Mouse (Mus musculus): ENCODE measurements at regions not wholly inside any gene's neighbourhood (a gene's known extent, or its start where the extent isn't known, plus 50 kb on each side); places are given as distances from the start of the nearest gene placed in this dataset.
"Not testable (repeated sequence)": the region's sequence is repeated elsewhere in the genome, so short reads cannot be mapped to it uniquely, and the experiment has no call there.

- Histone ChIP-seq H3K4me3 (ENCODE audit: low read length) (no peak overlapping the region), H3K9ac (ENCODE audit: low read depth, low read length) (no peak overlapping the region), H3K27me3 (ENCODE audit: control insufficient read depth, insufficient read depth, low read length) (no peaks in the 10 kb centered on the region), H3K4me1 (ENCODE audit: control insufficient read depth, insufficient read depth, low read length) (no peaks in the 10 kb centered on the region), H3K9me3 (ENCODE audit: control insufficient read depth, low read length) (no peaks in the 10 kb centered on the region), H3K27ac (ENCODE audit: low read depth, low read length) (no peak overlapping the region), H3K36me3 (ENCODE audit: control insufficient read depth, insufficient read depth, low read length) (no peaks in the 10 kb centered on the region), H3K4me2 (replicated peaks; ENCODE audit: low read depth, low read length) (no peak overlapping the region)
- ATAC-seq (ENCODE audit: low FRiP score, low TSS enrichment): no peak
- 82% methylated on average over 2 of the region's 2 CpGs for WGBS
Measured at GRCm38 (mm10) chr15:60280378-60280777, 264.0 kb upstream of the 4933412E24Rik start.

- not testable (repeated sequence) for H3K27me3 ChIP-seq (ENCODE audit: control insufficient read depth, insufficient read depth, low read length); H3K9ac ChIP-seq (ENCODE audit: low read depth, low read length); H3K4me1 ChIP-seq (ENCODE audit: control insufficient read depth, insufficient read depth, low read length); H3K4me3 ChIP-seq (ENCODE audit: low read length); ATAC-seq (ENCODE audit: low FRiP score, low TSS enrichment); H3K27ac ChIP-seq (ENCODE audit: low read depth, low read length); H3K9me3 ChIP-seq (ENCODE audit: control insufficient read depth, low read length); H3K36me3 ChIP-seq (ENCODE audit: control insufficient read depth, insufficient read depth, low read length); H3K4me2 ChIP-seq (replicated peaks; ENCODE audit: low read depth, low read length)
Measured at GRCm38 (mm10) chr15:60253661-60254060, 237.2 kb upstream of the 4933412E24Rik start.

DNA sequence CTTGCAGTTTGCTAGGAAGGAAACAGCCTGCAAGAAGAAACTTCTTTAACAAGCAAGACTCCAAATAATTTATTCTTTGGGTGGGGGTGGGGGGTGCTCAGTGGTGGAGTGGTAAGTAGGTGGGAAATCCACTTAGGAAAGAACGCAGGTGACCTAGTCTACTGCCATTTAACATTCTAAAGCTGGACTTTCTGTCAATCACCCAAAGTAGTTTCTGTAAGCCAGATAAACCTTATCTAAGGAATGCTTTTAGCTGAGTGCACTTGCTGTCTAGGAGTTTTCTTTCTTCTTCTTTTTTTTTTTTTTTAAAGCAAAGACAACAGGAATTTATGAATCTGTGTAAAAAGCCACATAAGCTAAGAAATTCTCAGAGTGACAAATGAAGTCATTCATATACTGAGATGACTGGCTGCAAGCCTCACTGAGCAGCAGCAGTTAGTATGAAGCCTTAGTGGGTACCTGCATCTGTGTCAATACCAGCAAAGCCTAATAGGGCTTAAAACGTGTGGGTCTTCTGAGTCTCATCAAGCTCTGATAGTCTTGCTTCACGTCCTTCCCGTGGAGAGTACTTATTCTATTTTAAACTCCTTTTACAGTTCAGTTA is 210.0 kb upstream of the 4933412E24Rik start:
- no peak overlapping the region for H3K4me2 ChIP-seq (replicated peaks; ENCODE audit: low read depth, low read length)
- H3K27ac ChIP-seq (ENCODE audit: low read depth, low read length): no peak overlapping the region
- H3K4me3 ChIP-seq (ENCODE audit: low read length): no peak overlapping the region
- no peak for ATAC-seq (ENCODE audit: low FRiP score, low TSS enrichment)
- no peaks in the 10 kb centered on the region for H3K9me3 ChIP-seq (ENCODE audit: control insufficient read depth, low read length)
- H3K27me3 ChIP-seq (ENCODE audit: control insufficient read depth, insufficient read depth, low read length): no peaks in the 10 kb centered on the region
- no peaks in the 10 kb centered on the region for H3K36me3 ChIP-seq (ENCODE audit: control insufficient read depth, insufficient read depth, low read length)
- 79% methylated on average over 4 of the region's 4 CpGs for WGBS
- H3K9ac ChIP-seq (ENCODE audit: low read depth, low read length): no peak overlapping the region
- H3K4me1 ChIP-seq (ENCODE audit: control insufficient read depth, insufficient read depth, low read length): no peaks in the 10 kb centered on the region

DNA sequence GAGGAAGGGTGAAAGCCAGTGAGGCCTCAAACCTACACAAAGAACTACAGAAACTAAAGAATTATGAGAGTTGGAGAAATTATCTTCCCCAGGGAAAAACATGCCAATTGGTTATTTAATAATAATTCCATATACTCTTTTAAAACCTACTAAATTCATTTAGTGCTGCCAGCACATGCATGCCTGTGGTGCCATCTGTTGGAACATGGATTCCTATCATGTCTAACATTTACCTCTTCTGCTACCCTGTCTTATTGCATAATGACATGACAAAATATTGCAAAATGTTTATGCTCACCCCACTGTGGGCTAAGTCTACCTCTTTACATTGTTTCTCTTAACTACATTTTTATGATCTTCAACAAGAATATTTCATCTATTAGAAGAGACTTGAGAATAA is 178.7 kb upstream of the 4933412E24Rik start:
- Histone ChIP-seq H3K9ac (ENCODE audit: low read depth, low read length) (no peak overlapping the region), H3K27me3 (ENCODE audit: control insufficient read depth, insufficient read depth, low read length) (no peaks in the 10 kb centered on the region), H3K4me1 (ENCODE audit: control insufficient read depth, insufficient read depth, low read length) (no peaks in the 10 kb centered on the region), H3K27ac (ENCODE audit: low read depth, low read length) (no peak overlapping the region), H3K4me3 (ENCODE audit: low read length) (no peak overlapping the region), H3K4me2 (replicated peaks; ENCODE audit: low read depth, low read length) (no peak overlapping the region), H3K36me3 (ENCODE audit: control insufficient read depth, insufficient read depth, low read length) (no peaks in the 10 kb centered on the region), H3K9me3 (ENCODE audit: control insufficient read depth, low read length) (no peaks in the 10 kb centered on the region)
- ATAC-seq (ENCODE audit: low FRiP score, low TSS enrichment): no peak

- H3K4me1 ChIP-seq (ENCODE audit: control insufficient read depth, insufficient read depth, low read length): no peaks in the 10 kb centered on the region
- no peak overlapping the region for H3K4me3 ChIP-seq (ENCODE audit: low read length)
- H3K9ac ChIP-seq (ENCODE audit: low read depth, low read length): no peak overlapping the region
- H3K27me3 ChIP-seq (ENCODE audit: control insufficient read depth, insufficient read depth, low read length): no peaks in the 10 kb centered on the region
- ATAC-seq (ENCODE audit: low FRiP score, low TSS enrichment): no peak
- no peaks in the 10 kb centered on the region for H3K9me3 ChIP-seq (ENCODE audit: control insufficient read depth, low read length)
- 77% methylated on average over 3 of the region's 3 CpGs for WGBS
- no peaks in the 10 kb centered on the region for H3K36me3 ChIP-seq (ENCODE audit: control insufficient read depth, insufficient read depth, low read length)
- no peak overlapping the region for H3K27ac ChIP-seq (ENCODE audit: low read depth, low read length)
- no peak overlapping the region for H3K4me2 ChIP-seq (replicated peaks; ENCODE audit: low read depth, low read length)
Measured at GRCm38 (mm10) chr15:60193157-60193556, 176.7 kb upstream of the 4933412E24Rik start.

- 42% methylated on average over 5 of the region's 5 CpGs for WGBS
- no peak for ATAC-seq (ENCODE audit: low FRiP score, low TSS enrichment)
- H3K4me2 ChIP-seq (replicated peaks; ENCODE audit: low read depth, low read length): no peak overlapping the region; the same call in 1 of the 2 replicates
- no peaks in the 10 kb centered on the region for H3K36me3 ChIP-seq (ENCODE audit: control insufficient read depth, insufficient read depth, low read length)
- no peak overlapping the region for H3K9ac ChIP-seq (ENCODE audit: low read depth, low read length)
- no peaks in the 10 kb centered on the region for H3K9me3 ChIP-seq (ENCODE audit: control insufficient read depth, low read length)
- no peaks in the 10 kb centered on the region for H3K4me1 ChIP-seq (ENCODE audit: control insufficient read depth, insufficient read depth, low read length)
- H3K27ac ChIP-seq (ENCODE audit: low read depth, low read length): no peak overlapping the region
- no peak overlapping the region for H3K4me3 ChIP-seq (ENCODE audit: low read length)
- H3K27me3 ChIP-seq (ENCODE audit: control insufficient read depth, insufficient read depth, low read length): no peaks in the 10 kb centered on the region
Measured at GRCm38 (mm10) chr15:60187002-60187715, 170.7 kb upstream of the 4933412E24Rik start.

GRCm38 (mm10) chr15:60141554-60142070 is 125.2 kb upstream of the 4933412E24Rik start:
- no peaks in the 10 kb centered on the region for H3K9me3 ChIP-seq (ENCODE audit: control insufficient read depth, low read length)
- WGBS: 81% methylated on average over 6 of the region's 6 CpGs
- H3K27me3 ChIP-seq (ENCODE audit: control insufficient read depth, insufficient read depth, low read length): no peaks in the 10 kb centered on the region
- no peak overlapping the region for H3K4me3 ChIP-seq (ENCODE audit: low read length)
- H3K9ac ChIP-seq (ENCODE audit: low read depth, low read length): no peak overlapping the region
- no peaks in the 10 kb centered on the region for H3K4me1 ChIP-seq (ENCODE audit: control insufficient read depth, insufficient read depth, low read length)
- no peak for ATAC-seq (ENCODE audit: low FRiP score, low TSS enrichment)
- no peak overlapping the region for H3K4me2 ChIP-seq (replicated peaks; ENCODE audit: low read depth, low read length)
- H3K36me3 ChIP-seq (ENCODE audit: control insufficient read depth, insufficient read depth, low read length): no peaks in the 10 kb centered on the region
- no peak overlapping the region for H3K27ac ChIP-seq (ENCODE audit: low read depth, low read length)

- no peak overlapping the region for H3K9ac ChIP-seq (ENCODE audit: low read depth, low read length)
- no peak overlapping the region for H3K27ac ChIP-seq (ENCODE audit: low read depth, low read length)
- no peak overlapping the region for H3K4me3 ChIP-seq (ENCODE audit: low read length)
- H3K27me3 ChIP-seq (ENCODE audit: control insufficient read depth, insufficient read depth, low read length): no peaks in the 10 kb centered on the region
- WGBS: 78% methylated on average over 2 of the region's 2 CpGs
- H3K4me2 ChIP-seq (replicated peaks; ENCODE audit: low read depth, low read length): no peak overlapping the region
- H3K36me3 ChIP-seq (ENCODE audit: control insufficient read depth, insufficient read depth, low read length): no peaks in the 10 kb centered on the region
- no peaks in the 10 kb centered on the region for H3K9me3 ChIP-seq (ENCODE audit: control insufficient read depth, low read length)
- ATAC-seq (ENCODE audit: low FRiP score, low TSS enrichment): no peak
- no peaks in the 10 kb centered on the region for H3K4me1 ChIP-seq (ENCODE audit: control insufficient read depth, insufficient read depth, low read length)
Measured at GRCm38 (mm10) chr15:60136671-60137070, 120.3 kb upstream of the 4933412E24Rik start.

DNA sequence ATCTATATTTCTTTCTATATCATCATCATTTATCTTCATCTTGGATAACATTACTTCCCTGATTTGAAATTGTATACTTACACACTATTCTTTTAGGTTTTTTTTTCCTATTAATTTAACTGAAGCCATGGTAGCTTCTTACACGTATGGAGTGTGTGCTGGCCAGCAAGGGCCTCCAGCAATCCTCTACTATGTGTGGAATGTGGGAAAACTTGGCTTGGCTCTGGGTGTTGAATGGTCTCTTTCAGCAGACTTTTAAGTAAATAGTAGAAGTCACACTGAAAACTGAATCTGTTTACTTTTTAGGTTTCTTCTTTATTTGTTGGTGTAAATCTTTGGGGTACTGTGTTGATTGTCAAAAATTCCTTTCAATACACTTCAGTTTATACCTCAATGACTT is 118.1 kb upstream of the 4933412E24Rik start:
- Histone ChIP-seq H3K27ac (ENCODE audit: low read depth, low read length) (no peak overlapping the region), H3K9me3 (ENCODE audit: control insufficient read depth, low read length) (no peaks in the 10 kb centered on the region), H3K9ac (ENCODE audit: low read depth, low read length) (no peak overlapping the region), H3K4me2 (replicated peaks; ENCODE audit: low read depth, low read length) (no peak overlapping the region), H3K4me3 (ENCODE audit: low read length) (no peak overlapping the region), H3K4me1 (ENCODE audit: control insufficient read depth, insufficient read depth, low read length) (no peaks in the 10 kb centered on the region), H3K27me3 (ENCODE audit: control insufficient read depth, insufficient read depth, low read length) (no peaks in the 10 kb centered on the region), H3K36me3 (ENCODE audit: control insufficient read depth, insufficient read depth, low read length) (no peaks in the 10 kb centered on the region)
- no peak for ATAC-seq (ENCODE audit: low FRiP score, low TSS enrichment)
- 26% methylated on average over 1 of the region's 1 CpGs for WGBS
